Mouse (Mus musculus) liver, postnatal 0 days (tissue): ENCODE measurements at regions not wholly inside any gene's neighbourhood (a gene's known extent, or its start where the extent isn't known, plus 50 kb on each side); places are given as distances from the start of the nearest gene placed in this dataset.

Experiments
- CTCF ChIP-seq: sonication (generic); IDR thresholded peaks from 2 replicates; pipeline ENCODE4 v1.5.1; 2016; ENCODE audit warnings: antibody characterized with exemption, low read depth
- EP300 ChIP-seq: IDR thresholded peaks from 2 replicates; pipeline ENCODE4 v1.6.1; 2016; ENCODE audit warnings: antibody characterized with exemption, low read depth, mild to moderate bottlenecking

DNA sequence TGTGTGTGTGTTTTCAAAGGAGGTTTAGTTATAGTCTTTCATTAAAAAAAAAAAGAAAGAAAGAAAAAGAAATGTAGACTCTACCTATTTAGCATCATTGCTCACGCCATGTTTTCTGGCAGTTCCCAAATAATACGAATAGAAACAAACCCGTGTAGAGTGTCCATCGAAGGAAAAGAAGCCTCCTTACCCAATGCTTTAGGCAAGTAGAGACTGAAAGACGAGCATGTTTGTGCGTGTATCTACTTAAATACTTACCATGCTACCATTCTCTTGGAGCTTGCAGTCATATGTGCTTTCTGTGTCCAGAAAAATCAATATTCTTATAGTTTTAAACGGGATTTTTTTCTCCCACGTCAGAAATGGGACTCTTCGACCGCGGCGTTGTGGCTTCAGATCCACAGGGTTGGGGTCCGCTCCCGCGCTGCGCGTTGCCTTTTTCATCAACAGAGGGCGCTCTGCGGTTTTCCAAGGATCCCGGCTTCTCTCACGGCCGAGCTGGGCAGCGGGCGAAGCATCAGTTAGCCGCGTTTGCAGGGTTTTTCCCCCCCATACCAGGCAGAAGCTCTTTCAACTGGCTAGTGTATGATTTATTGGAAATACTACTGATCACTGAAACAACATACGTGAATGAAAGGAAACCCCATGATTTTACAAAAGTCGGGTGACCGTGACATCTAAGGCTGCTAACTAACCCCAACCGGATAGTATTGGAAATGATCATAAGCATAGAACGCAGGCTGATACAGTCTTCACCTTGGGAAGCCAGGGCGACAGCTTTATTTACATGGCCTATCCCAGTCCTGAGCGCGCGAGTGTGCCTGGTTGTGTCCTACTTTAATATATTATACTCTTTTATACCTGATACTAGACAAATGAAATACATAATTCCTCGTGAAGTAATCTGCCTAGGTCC lies 156.5 kb upstream of the Sp4 start:
- TF ChIP-seq CTCF (peak; percentile 71), EP300 (no peak)
